Mouse (Mus musculus) left cerebral cortex, postnatal 10 days (tissue): ENCODE data around the gene Dusp1. TPM values are rescaled to one million over a fixed set of nuclear protein-coding genes. Genes with fewer than 3 reads are reported as not detected.

Experiments used
- DNase-seq, 2 experiments: peaks; one replicate each; pipeline ENCODE4 v3.0.0; 2021 to 2022; ENCODE audit warnings: low spot score in 2 of 2, mixed read lengths in 1 of 2; ENCODE audit errors: extremely low spot score in 1 of 2
- intact Hi-C: fragments of 180-260 bp; cut with DNase I; formaldehyde crosslinking; loops from one replicate; pipeline ENCODE4 v1.15.1; 2025
- microRNA-seq: library from miRNA; unstranded; fragments of <30 nt; microRNA quantifications from one replicate; pipeline ENCODE4 v1.2.0, GENCODE M21; 2022
- total RNA-seq, 2 experiments: library from RNA; stranded (reverse); gene quantifications; 2 replicates each; pipeline ENCODE4 v1.2.3; 2021

The Dusp1 gene
- total RNA-seq, 2 experiments from 2014 or later: 23.2 TPM

DNA sequence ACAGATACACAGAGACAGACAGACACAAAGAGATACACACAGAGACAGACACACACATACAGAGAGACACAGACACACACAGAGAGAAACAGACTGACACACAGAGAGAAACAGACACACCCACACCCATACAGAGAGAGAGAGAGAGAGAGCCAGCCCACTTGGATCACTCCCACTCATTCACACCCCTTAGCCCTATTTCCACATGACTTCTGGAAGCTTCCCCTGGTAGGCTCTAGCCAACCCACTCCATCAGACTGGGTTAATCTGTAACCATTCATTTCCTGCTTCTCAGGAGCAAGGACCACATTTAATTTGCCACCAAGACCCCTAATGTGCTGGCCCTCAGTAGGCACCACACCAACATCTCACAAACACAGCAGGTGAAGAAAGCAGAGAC lies 104.4 kb downstream of the Dusp1 start:
- intact Hi-C loops: no loop called here
- DNase-seq: no peak

Small RNA genes lying within 50 kb of the gene (microRNA-seq; reads per million reads assigned to microRNA genes)
- not detected for gene Gm22420

Other genes with a start within 250 kb of the Dusp1 start
- 100 to 1,000 TPM; 118 to 135 TPM for gene Neurl1b, start 147.3 kb downstream of the Dusp1 start, total RNA-seq
- gene Ergic1, start 639 bp downstream of the Dusp1 start, total RNA-seq: 100 to 1,000 TPM; 170 to 171 TPM
- 10 to 100 TPM; 31.3 to 34.7 TPM for gene Atp6v0e, start 101.1 kb upstream of the Dusp1 start, total RNA-seq
- 10 to 100 TPM; 26.4 to 30.1 TPM for gene Crebrf, start 153.5 kb upstream of the Dusp1 start, total RNA-seq
- gene Bnip1, start 218.9 kb upstream of the Dusp1 start, total RNA-seq: 10 to 100 TPM; 34.2 to 38.4 TPM